Mouse (Mus musculus) liver, embryonic 16.5 days (tissue): ENCODE results near the gene Kmt2b. TPM values are rescaled to one million over a fixed set of nuclear protein-coding genes. Genes with fewer than 3 reads are reported as not detected.

Experiments
- ATAC-seq: fragments of 200-750 bp; cut with Nextera tagmentation; 2 replicates; pipeline ENCODE4 v1.8.0; 2017; ENCODE audit warnings: low read depth, mild to moderate bottlenecking, moderate number of reproducible peaks, moderate library complexity
- H3K27ac ChIP-seq: fragments of 300-500 bp; sonication (generic); 2 replicates; pipeline ENCODE4 v1.5.1; 2014; ENCODE audit warnings: mild to moderate bottlenecking, low read length
- H3K27me3 ChIP-seq: fragments of 300-500 bp; sonication (generic); 2 replicates; pipeline ENCODE4 v1.6.1; 2014; ENCODE audit warnings: low read depth, low read length, mixed read lengths; ENCODE audit not compliant: control insufficient read depth, insufficient read depth
- H3K36me3 ChIP-seq: fragments of 300-500 bp; sonication (generic); 2 replicates; pipeline ENCODE4 v1.6.1; 2014; ENCODE audit warnings: mild to moderate bottlenecking; ENCODE audit not compliant: control insufficient read depth, insufficient read depth
- H3K4me1 ChIP-seq: fragments of 300-500 bp; sonication (generic); 2 replicates; pipeline ENCODE4 v1.6.1; 2014; ENCODE audit warnings: low read depth, low read length, mixed read lengths; ENCODE audit not compliant: control insufficient read depth
- H3K4me2 ChIP-seq: fragments of 300-500 bp; sonication (generic); 2 replicates; pipeline ENCODE4 v1.6.1; 2014; ENCODE audit warnings: low read depth, low read length, mixed read lengths
- H3K4me3 ChIP-seq: fragments of 300-500 bp; sonication (generic); 2 replicates; pipeline ENCODE4 v1.5.1; 2014; ENCODE audit warnings: low read depth, mild to moderate bottlenecking, low read length
- H3K9ac ChIP-seq: fragments of 300-500 bp; sonication (generic); 2 replicates; pipeline ENCODE4 v1.6.1; 2014; ENCODE audit warnings: low read depth, low read length
- H3K9me3 ChIP-seq: fragments of 300-500 bp; sonication (generic); replicated peaks from 2 replicates; pipeline ENCODE4 v1.6.1; 2016; ENCODE audit warnings: low read length; ENCODE audit not compliant: control insufficient read depth
- WGBS: fragments of 180-500 bp; shearing (Covaris S2); extraction: QIAGEN DNeasy Blood & Tissue Kit; methylation state at CpG from one replicate; pipeline ENCODE4 v1.1.7; 2014; ENCODE audit not compliant: insufficient replicate concordance; 5-methylcytosine and 5-hydroxymethylcytosine counted together
- polyA plus RNA-seq: library from polyadenylated mRNA; unstranded; fragments of >200 nt; fragmentation: Nextera tagmentation; extraction: Ambion mirVana; gene quantifications from 2 replicates; pipeline ENCODE4 v1.2.1, GENCODE M21; 2015

Kmt2b gene
- polyA plus RNA-seq, 1 experiment from 2014 or later, result 3.5 TPM

DNA sequence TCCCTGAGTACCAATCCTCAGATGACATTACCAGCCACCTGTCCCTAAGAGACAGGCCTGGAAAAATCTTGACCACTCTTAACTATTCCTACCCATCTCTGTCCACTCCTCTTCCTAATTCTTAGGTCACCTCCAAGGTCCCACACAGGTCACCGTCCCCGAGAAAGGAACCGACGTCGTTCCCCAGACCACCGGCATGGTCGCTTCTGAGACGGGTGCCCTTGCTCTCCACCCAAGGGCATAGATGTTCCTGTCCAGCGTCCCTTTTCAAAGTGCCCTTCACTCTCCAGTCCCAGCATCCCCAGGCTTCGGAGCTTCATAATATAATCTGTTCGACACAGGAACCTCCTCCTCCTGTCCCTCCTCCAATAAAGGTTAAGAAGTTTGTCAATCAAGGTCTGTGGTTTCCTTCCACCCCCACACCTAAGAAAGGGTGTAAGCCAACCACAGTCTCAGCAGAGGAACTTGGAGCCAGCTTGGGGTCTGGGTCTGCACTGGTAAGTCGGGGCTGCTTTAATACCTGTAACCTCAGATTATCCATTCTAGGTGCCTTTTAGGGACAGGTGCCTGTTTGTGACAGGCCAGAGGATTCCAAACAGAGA is 23.5 kb downstream of the Kmt2b start, which contains the start of gene Igflr1:
Igflr1 (plus strand) TSS at position 458 of the 602 bp plus-strand sequence.
- no peak within 1 kb of the TSS for H3K9ac ChIP-seq
- H3K4me3 ChIP-seq, result no peak within 1 kb of the TSS; the same call in 1 of the 2 replicates
- H3K27ac ChIP-seq, result no peak within 1 kb of the TSS; the same call in 1 of the 2 replicates
- ATAC-seq, result no peak
- no peaks in the 10 kb centered on the region for H3K27me3 ChIP-seq
- H3K9me3 ChIP-seq, result no peaks in the 10 kb centered on the region
- H3K4me2 ChIP-seq, result peak within 1 kb of the TSS; percentile 73
- 87% methylated on average over 12 of the region's 12 CpGs for WGBS
- H3K36me3 ChIP-seq, result peaks cover 22% of the 10 kb centered on the region
- peaks cover 15% of the 10 kb centered on the region for H3K4me1 ChIP-seq

DNA sequence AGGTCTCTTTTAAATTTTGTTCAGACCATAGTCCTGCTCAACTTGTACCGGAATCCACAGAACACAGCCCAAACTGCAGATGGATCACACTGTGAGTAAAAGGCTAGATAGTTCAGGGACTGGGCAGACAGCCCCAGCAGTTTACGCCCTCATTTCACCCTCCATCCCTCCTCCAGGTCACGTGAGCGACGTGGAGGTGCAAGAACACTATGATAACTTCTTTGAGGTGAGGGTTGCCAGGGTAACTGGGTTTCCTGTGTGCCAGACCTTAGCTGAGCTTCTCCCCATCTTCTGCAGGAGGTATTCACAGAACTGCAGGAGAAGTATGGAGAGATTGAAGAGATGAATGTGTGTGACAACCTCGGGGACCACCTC is 24.6 kb downstream of the Kmt2b start:
- WGBS, result 25% methylated on average over 6 of the region's 6 CpGs
- peaks cover 20% of the 10 kb centered on the region for H3K4me1 ChIP-seq
- H3K9me3 ChIP-seq, result no peaks in the 10 kb centered on the region
- H3K9ac ChIP-seq, result peak overlapping the region; percentile 90
- H3K4me3 ChIP-seq, result peak overlapping the region; percentile 95
- ATAC-seq, result no peak
- H3K27ac ChIP-seq, result peak overlapping the region; percentile 98
- peak overlapping the region; percentile 73 for H3K4me2 ChIP-seq
- no peaks in the 10 kb centered on the region for H3K27me3 ChIP-seq
- peaks cover 10% of the 10 kb centered on the region for H3K36me3 ChIP-seq

DNA sequence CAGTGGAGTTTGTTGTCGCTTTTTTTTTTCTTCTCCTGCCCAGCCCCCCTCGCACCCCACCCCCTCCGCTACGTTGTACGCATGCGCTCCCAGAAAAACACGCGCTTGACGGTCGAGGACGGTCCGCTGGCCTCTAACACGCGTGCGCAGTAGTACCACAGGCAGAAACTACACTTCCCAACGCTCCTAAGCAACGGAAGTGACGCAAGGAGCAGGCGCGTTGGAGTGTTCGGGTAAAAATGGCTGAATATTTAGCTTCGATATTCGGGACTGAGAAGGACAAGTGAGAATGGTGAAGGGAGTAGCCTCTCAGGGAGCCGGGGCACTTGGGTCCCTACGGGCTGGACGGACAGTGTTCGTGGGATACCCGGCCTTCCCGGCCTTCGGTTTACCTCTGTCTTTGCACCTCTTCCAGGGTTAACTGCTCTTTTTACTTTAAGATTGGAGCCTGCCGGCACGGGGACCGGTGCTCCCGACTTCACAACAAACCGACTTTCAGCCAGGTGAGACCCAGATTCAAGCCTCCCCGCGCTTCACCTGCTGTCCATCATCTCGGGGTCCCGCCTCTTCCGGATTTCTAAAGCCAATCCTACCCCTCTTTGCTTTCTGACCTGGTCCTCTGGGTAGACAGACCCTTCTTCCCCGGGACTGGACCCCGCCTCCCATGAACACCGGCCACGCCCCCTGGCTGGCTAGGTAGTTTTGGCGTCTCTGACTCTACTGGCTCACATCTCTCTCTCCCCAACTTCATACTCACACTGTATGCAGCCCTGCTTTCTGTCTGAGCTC is 25.2 kb downstream of the Kmt2b start, which contains the start of the genes U2af1l4, Gm49396 and Psenen:
U2af1l4 (plus strand) TSS at position 185 of the 789 bp plus-strand sequence.
Gm49396 (plus strand) TSS at position 228 of the 789 bp plus-strand sequence.
Psenen (minus strand) TSS at position 511 of the 789 bp plus-strand sequence.
- H3K27ac ChIP-seq, result peak within 1 kb of the TSS; percentile 98
- no peaks in the 10 kb centered on the region for H3K9me3 ChIP-seq
- WGBS, result under 1% methylated on average over 45 of the region's 45 CpGs
- H3K4me3 ChIP-seq, result peak within 1 kb of the TSS; percentile 95
- H3K27me3 ChIP-seq, result no peaks in the 10 kb centered on the region
- H3K4me2 ChIP-seq, result peak within 1 kb of the TSS; percentile 73
- peak within 1 kb of the TSS; percentile 90 for H3K9ac ChIP-seq
- H3K36me3 ChIP-seq, result peaks cover 5% of the 10 kb centered on the region
- ATAC-seq, result peak; percentile 82
- H3K4me1 ChIP-seq, result peaks cover 26% of the 10 kb centered on the region

DNA sequence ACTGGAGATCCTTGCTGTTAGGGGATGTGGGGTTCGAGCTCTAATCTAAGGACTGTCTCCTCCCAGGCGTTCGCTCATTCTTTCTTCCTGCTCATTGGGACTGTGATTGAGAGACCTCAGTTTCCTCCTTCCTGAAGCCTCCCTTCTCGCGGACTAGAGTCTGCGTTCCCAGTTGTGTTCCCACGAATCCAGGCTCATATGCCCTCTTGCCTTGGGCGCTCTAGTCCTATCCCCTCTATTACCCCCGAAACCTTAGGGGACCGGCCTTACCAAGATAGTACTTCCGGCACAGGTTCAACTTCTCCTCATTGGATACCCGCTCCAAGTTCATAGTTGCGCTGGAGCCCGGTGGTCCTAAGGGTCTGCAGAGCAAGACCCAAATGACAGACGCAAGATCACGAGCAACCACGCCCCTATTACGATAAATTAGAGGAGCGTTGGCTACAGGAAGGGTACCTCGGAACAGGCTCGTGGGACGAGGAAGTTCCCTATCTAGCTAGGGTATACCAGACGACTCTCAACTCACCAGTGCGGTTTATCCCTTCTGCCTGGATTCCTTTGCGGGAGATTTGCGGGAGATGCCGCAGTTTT is 25.9 kb downstream of the Kmt2b start:
- H3K27me3 ChIP-seq, result no peaks in the 10 kb centered on the region
- no peak for ATAC-seq
- peaks cover 3% of the 10 kb centered on the region; the same call in 1 of the 2 replicates for H3K36me3 ChIP-seq
- peaks cover 31% of the 10 kb centered on the region for H3K4me1 ChIP-seq
- peak overlapping the region; percentile 73 for H3K4me2 ChIP-seq
- peak overlapping the region; percentile 95 for H3K4me3 ChIP-seq
- peak overlapping the region; percentile 90 for H3K9ac ChIP-seq
- H3K27ac ChIP-seq, result peak overlapping the region; percentile 82
- no peaks in the 10 kb centered on the region for H3K9me3 ChIP-seq
- WGBS, result 0% methylated on average over 27 of the region's 27 CpGs

DNA sequence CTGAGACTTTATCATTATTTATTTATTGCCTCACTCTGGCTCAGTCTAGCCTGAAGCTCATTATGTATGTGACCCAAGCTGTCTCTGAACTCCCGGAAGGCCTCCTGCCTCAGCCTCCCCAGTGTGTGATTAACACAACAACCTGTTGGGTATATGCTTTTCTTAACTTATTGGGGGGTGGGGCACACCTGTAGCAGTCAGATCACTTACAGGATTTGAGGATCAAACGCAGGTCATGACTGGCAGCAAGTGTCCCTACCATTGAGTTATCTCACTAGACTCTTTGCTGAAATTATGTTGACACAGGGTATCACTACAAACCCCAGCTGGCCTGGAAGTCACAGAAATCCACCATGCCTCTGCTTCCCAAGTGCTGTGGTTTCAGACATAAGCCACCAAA is 28.2 kb downstream of the Kmt2b start:
- Histone ChIP-seq H3K4me2 (peak overlapping the region; percentile 80; the same call in 1 of the 2 replicates), H3K27me3 (no peaks in the 10 kb centered on the region), H3K9ac (no peak overlapping the region), H3K36me3 (peaks cover 12% of the 10 kb centered on the region), H3K9me3 (no peaks in the 10 kb centered on the region), H3K27ac (peak overlapping the region; percentile 80), H3K4me1 (peaks cover 31% of the 10 kb centered on the region), H3K4me3 (peak overlapping the region; percentile 76)
- 78% methylated on average over 2 of the region's 2 CpGs for WGBS
- ATAC-seq, result no peak

DNA sequence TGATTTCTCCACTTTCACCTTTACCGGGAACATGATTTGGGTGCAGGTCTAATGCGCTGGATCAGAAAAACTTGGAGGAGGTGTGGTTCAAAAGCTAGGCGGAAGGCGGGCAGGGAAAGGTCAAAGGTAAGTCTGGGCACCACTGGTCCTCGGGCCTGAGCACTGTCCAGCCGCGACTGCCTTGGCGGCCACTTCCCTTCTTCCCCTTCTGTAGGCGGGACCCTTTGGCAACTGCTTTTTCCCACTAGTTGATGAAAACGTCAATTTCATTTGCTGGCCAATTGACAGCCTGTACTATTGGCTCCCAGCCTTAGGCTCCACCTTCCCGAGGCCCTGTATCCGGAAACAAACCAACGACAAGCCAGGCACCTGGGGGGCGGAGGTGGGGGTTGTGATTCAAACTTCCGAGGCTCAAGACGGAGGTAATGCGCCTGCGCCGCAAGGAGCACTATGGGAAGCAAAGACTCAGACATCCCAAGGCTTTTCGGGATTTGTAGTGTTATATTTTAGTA is 29.0 kb downstream of the Kmt2b start, which contains the start of gene Lin37:
Lin37 (minus strand) TSS at position 396 of the 512 bp plus-strand sequence.
- H3K9ac ChIP-seq, result peak within 1 kb of the TSS; percentile 72
- H3K4me2 ChIP-seq, result peak within 1 kb of the TSS; percentile 80
- no peaks in the 10 kb centered on the region for H3K27me3 ChIP-seq
- H3K4me3 ChIP-seq, result peak within 1 kb of the TSS; percentile 76
- peak; percentile 84 for ATAC-seq
- H3K27ac ChIP-seq, result peak within 1 kb of the TSS; percentile 86
- H3K4me1 ChIP-seq, result peaks cover 31% of the 10 kb centered on the region
- no peaks in the 10 kb centered on the region for H3K9me3 ChIP-seq
- H3K36me3 ChIP-seq, result peaks cover 17% of the 10 kb centered on the region
- whole genome bisulfite sequencing, result under 1% methylated on average over 20 of the region's 20 CpGs

DNA sequence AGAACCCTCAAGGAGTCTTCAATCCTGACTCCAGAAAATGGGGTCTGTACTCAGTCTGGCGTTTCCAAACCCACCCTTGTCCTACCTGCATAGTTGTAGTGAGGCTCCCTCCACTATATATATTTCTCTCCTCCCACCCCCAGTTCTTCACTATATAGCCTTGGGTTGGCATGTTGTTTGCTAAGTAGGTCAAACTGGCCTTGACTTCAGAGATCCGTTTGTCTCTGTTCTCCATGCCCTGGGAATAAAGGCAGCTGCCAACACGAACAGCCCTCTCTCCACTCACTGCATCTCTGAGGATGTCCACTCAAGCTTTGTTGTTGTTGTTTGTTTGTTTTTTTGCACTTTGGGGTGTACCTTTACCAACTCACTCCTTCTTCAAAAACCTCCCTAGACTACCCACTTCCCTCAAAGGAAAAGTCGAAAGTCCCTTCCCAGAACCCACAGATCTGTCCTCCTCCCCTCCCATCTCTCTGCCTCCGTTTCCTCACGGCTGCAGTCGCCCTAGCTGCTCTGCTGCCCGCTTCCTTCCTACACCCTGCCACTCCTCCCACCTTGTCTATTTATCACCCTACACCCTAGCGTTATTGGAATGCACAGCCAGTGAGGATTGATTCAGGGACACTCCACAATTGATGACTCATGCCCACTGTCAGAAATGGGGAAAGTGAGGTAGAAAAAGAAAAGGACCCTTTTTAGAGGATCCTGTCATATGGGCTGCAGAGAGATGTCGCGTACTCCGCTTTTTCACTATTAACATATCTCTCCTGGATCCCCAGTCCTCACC is 29.7 kb downstream of the Kmt2b start:
- 8% methylated on average over 12 of the region's 12 CpGs for WGBS
- H3K9ac ChIP-seq, result peak overlapping the region; percentile 72
- peaks cover 17% of the 10 kb centered on the region for H3K36me3 ChIP-seq
- no peaks in the 10 kb centered on the region for H3K9me3 ChIP-seq
- peak; percentile 35 for ATAC-seq
- peak overlapping the region; percentile 76 for H3K4me3 ChIP-seq
- H3K27ac ChIP-seq, result peak overlapping the region; percentile 86
- H3K4me1 ChIP-seq, result peaks cover 29% of the 10 kb centered on the region
- no peaks in the 10 kb centered on the region for H3K27me3 ChIP-seq
- peak overlapping the region; percentile 80 for H3K4me2 ChIP-seq

DNA sequence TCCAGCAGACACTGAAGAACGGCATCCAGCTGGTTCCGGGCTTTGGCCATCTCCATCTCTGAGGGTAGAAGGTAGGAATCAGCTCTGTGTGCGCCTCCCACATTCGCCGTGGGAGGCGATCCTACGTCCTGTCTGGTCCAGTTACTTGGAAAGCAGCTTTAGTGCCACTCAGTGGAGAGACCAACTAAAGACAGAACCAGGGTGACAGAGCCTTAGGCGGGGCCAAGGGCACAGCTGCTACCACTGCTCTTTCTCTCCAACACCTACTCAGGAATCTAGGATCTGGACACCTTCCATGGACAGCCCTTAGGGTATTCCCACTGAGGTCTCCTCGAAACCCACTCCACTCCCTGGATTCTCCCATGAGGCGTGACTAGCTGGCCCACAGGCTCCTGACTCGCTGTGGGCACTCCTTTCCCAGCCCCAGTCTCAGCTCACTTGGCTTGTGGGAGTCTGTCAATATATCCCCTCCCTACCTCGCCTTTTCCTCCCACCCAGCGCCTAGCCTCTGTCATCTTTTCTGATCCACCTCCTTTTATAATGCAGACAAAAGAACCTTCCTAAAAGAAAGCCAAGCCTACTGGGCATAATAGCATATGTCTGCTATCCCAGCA is 30.5 kb downstream of the Kmt2b start:
- peaks cover 35% of the 10 kb centered on the region for H3K4me1 ChIP-seq
- peaks cover 17% of the 10 kb centered on the region for H3K36me3 ChIP-seq
- peak overlapping the region; percentile 72 for H3K9ac ChIP-seq
- peak overlapping the region; percentile 86 for H3K27ac ChIP-seq
- no peaks in the 10 kb centered on the region for H3K27me3 ChIP-seq
- no peaks in the 10 kb centered on the region for H3K9me3 ChIP-seq
- peak overlapping the region; percentile 76 for H3K4me3 ChIP-seq
- WGBS, result 80% methylated on average over 13 of the region's 13 CpGs
- ATAC-seq, result no peak
- peak overlapping the region; percentile 80 for H3K4me2 ChIP-seq
